Mouse (Mus musculus) liver, embryonic 11.5 days (tissue): ENCODE measurements around the gene Lrrc36. TPM values are rescaled to one million over a fixed set of nuclear protein-coding genes. Genes with fewer than 3 reads are reported as not detected.

ENCODE experiments used
- ATAC-seq: fragments of 200-750 bp; cut with Nextera tagmentation; replicated peaks from 2 replicates; pipeline ENCODE4 v1.8.0; 2017; ENCODE audit warnings: moderate number of reproducible peaks, mild to moderate bottlenecking, moderate TSS enrichment, moderate library complexity; ENCODE audit not compliant: low FRiP score
- DNase-seq: peaks from one replicate; pipeline ENCODE4 v3.0.0-alpha.2; 2017; ENCODE audit warnings: low spot score
- H3K27ac ChIP-seq: fragments of 300-500 bp; sonication (generic); 2 replicates; pipeline ENCODE4 v1.5.1; 2014; ENCODE audit warnings: mild to moderate bottlenecking, low read depth, low read length, control low read depth
- H3K27me3 ChIP-seq: fragments of 300-500 bp; sonication (generic); replicated peaks from 2 replicates; pipeline ENCODE4 v1.6.1; 2014; ENCODE audit warnings: low read length, mixed read lengths; ENCODE audit not compliant: control insufficient read depth, insufficient read depth
- H3K36me3 ChIP-seq: fragments of 300-500 bp; sonication (generic); 2 replicates; pipeline ENCODE4 v1.6.1; 2014; ENCODE audit warnings: mild to moderate bottlenecking, low read length, moderate library complexity, mixed read lengths; ENCODE audit not compliant: control insufficient read depth, insufficient read depth
- H3K4me1 ChIP-seq: fragments of 300-500 bp; sonication (generic); replicated peaks from 2 replicates; pipeline ENCODE4 v1.6.1; 2014; ENCODE audit warnings: low read length, mixed read lengths; ENCODE audit not compliant: control insufficient read depth, insufficient read depth
- H3K4me2 ChIP-seq: fragments of 300-500 bp; sonication (generic); 2 replicates; pipeline ENCODE4 v1.6.1; 2014; ENCODE audit warnings: mild to moderate bottlenecking, control low read depth, moderate library complexity
- H3K4me3 ChIP-seq: fragments of 300-500 bp; sonication (generic); 2 replicates; pipeline ENCODE4 v1.5.1; 2014; ENCODE audit warnings: low read depth, low read length, control low read depth
- H3K9ac ChIP-seq: fragments of 300-500 bp; sonication (generic); 2 replicates; pipeline ENCODE4 v1.6.1; 2014; ENCODE audit warnings: low read depth, low read length, control low read depth
- H3K9me3 ChIP-seq: fragments of 300-500 bp; sonication (generic); 2 replicates; pipeline ENCODE4 v1.6.1; 2016; ENCODE audit warnings: low read length, inconsistent platforms, mixed read lengths; ENCODE audit not compliant: control insufficient read depth
- WGBS: fragments of 180-500 bp; shearing (Covaris S2); extraction: QIAGEN DNeasy Blood & Tissue Kit; methylation state at CpG from one replicate; pipeline ENCODE4 v1.1.7; 2014; 5-methylcytosine and 5-hydroxymethylcytosine counted together
- polyA plus RNA-seq: library from polyadenylated mRNA; unstranded; fragments of >200 nt; fragmentation: Nextera tagmentation; extraction: Ambion mirVana; gene quantifications from 2 replicates; pipeline ENCODE4 v1.2.1, GENCODE M21; 2014

Gene Lrrc36
- polyA plus RNA-seq, 1 experiment from 2014 or later: 0.19 TPM

- H3K4me2 ChIP-seq: no peak overlapping the region
- no peak overlapping the region for H3K4me3 ChIP-seq
- no peaks in the 10 kb centered on the region for H3K36me3 ChIP-seq
- ATAC-seq (no peak), DNase-seq (no peak)
- H3K27me3 ChIP-seq: no peaks in the 10 kb centered on the region
- no peaks in the 10 kb centered on the region for H3K9me3 ChIP-seq
- WGBS: 78% methylated on average over 3 of the region's 3 CpGs
- H3K9ac ChIP-seq: no peak overlapping the region
- peaks cover 8% of the 10 kb centered on the region; the same call in 1 of the 2 replicates for H3K4me1 ChIP-seq
- H3K27ac ChIP-seq: no peak overlapping the region
Measured at GRCm38 (mm10) chr8:105488082-105488481, 74.7 kb downstream of the Lrrc36 start.

- ATAC-seq: no peak
- 53% methylated on average over 1 of the region's 1 CpGs for WGBS
- Histone ChIP-seq H3K36me3 (no peaks in the 10 kb centered on the region), H3K9ac (no peak overlapping the region), H3K27me3 (no peaks in the 10 kb centered on the region), H3K4me2 (no peak overlapping the region), H3K9me3 (no peaks in the 10 kb centered on the region), H3K4me3 (no peak overlapping the region), H3K4me1 (peaks cover 8% of the 10 kb centered on the region; the same call in 1 of the 2 replicates), H3K27ac (no peak overlapping the region)
- no peak for DNase-seq
Measured at GRCm38 (mm10) chr8:105489281-105489680, 75.9 kb downstream of the Lrrc36 start.

GRCm38 (mm10) chr8:105493495-105493894 is 80.1 kb downstream of the Lrrc36 start:
- peaks cover 15% of the 10 kb centered on the region for H3K4me1 ChIP-seq
- no peak overlapping the region for H3K27ac ChIP-seq
- DNase-seq (no peak), ATAC-seq (no peak)
- 52% methylated on average over 3 of the region's 3 CpGs for WGBS
- H3K27me3 ChIP-seq: no peaks in the 10 kb centered on the region
- H3K36me3 ChIP-seq: no peaks in the 10 kb centered on the region
- H3K9ac ChIP-seq: no peak overlapping the region
- H3K4me2 ChIP-seq: no peak overlapping the region
- no peak overlapping the region for H3K4me3 ChIP-seq
- H3K9me3 ChIP-seq: no peaks in the 10 kb centered on the region

GRCm38 (mm10) chr8:105494566-105494965 is 81.2 kb downstream of the Lrrc36 start:
- ATAC-seq: no peak
- Histone ChIP-seq H3K9me3 (no peaks in the 10 kb centered on the region), H3K27ac (no peak overlapping the region), H3K4me2 (no peak overlapping the region), H3K9ac (no peak overlapping the region), H3K27me3 (no peaks in the 10 kb centered on the region), H3K36me3 (no peaks in the 10 kb centered on the region), H3K4me1 (peaks cover 15% of the 10 kb centered on the region), H3K4me3 (no peak overlapping the region)
- no peak for DNase-seq
- 65% methylated on average over 3 of the region's 3 CpGs for WGBS

GRCm38 (mm10) chr8:105495350-105496302 is 82.3 kb downstream of the Lrrc36 start:
- Histone ChIP-seq H3K27ac (no peak overlapping the region), H3K9me3 (no peaks in the 10 kb centered on the region), H3K4me1 (peaks cover 15% of the 10 kb centered on the region), H3K4me2 (peak overlapping the region; percentile 93), H3K9ac (no peak overlapping the region), H3K4me3 (peak overlapping the region; percentile 86), H3K27me3 (no peaks in the 10 kb centered on the region), H3K36me3 (no peaks in the 10 kb centered on the region)
- no peak for DNase-seq
- WGBS: 54% methylated on average over 17 of the region's 17 CpGs
- ATAC-seq: no peak

GRCm38 (mm10) chr8:105496439-105497180 is 83.2 kb downstream of the Lrrc36 start, which contains the start of gene Zdhhc1:
Zdhhc1 (minus strand) TSS chr8:105496902.
- 1% methylated on average over 68 of the region's 68 CpGs for WGBS
- H3K27ac ChIP-seq: no peak within 1 kb of the TSS
- peak; percentile 85 for DNase-seq

GRCm38 (mm10) chr8:105499787-105500186 is 86.4 kb downstream of the Lrrc36 start:
- no peaks in the 10 kb centered on the region for H3K36me3 ChIP-seq
- no peak overlapping the region for H3K27ac ChIP-seq
- DNase-seq: no peak
- H3K4me2 ChIP-seq: peak overlapping the region; percentile 59
- no peaks in the 10 kb centered on the region for H3K27me3 ChIP-seq
- no peak for ATAC-seq
- 35% methylated on average over 12 of the region's 12 CpGs for WGBS
- H3K4me1 ChIP-seq: peaks cover 7% of the 10 kb centered on the region
- H3K9ac ChIP-seq: peak overlapping the region; percentile 35; the same call in 1 of the 2 replicates
- peak overlapping the region; percentile 41 for H3K4me3 ChIP-seq
- no peaks in the 10 kb centered on the region for H3K9me3 ChIP-seq

More at GRCm38 (mm10) chr8:105496439-105497180, 83.2 kb downstream of the Lrrc36 start, which contains the start of gene Zdhhc1:
- Histone ChIP-seq H3K4me2 (peak within 1 kb of the TSS; percentile 93), H3K9ac (peak within 1 kb of the TSS; percentile 83), H3K36me3 (no peaks in the 10 kb centered on the region), H3K4me3 (peak within 1 kb of the TSS; percentile 86), H3K9me3 (no peaks in the 10 kb centered on the region), H3K4me1 (peaks cover 7% of the 10 kb centered on the region), H3K27me3 (no peaks in the 10 kb centered on the region)
- peak; percentile 81 for ATAC-seq

- Histone ChIP-seq H3K4me3 (no peak overlapping the region), H3K27me3 (no peaks in the 10 kb centered on the region), H3K36me3 (no peaks in the 10 kb centered on the region), H3K9ac (no peak overlapping the region), H3K9me3 (no peaks in the 10 kb centered on the region), H3K4me1 (no peaks in the 10 kb centered on the region; the same call in none of the 2 replicates), H3K4me2 (no peak overlapping the region), H3K27ac (no peak overlapping the region)
- WGBS: 80% methylated on average over 3 of the region's 3 CpGs
- DNase-seq: no peak
- no peak for ATAC-seq
Measured at GRCm38 (mm10) chr8:105504617-105505016, 91.2 kb downstream of the Lrrc36 start.
